ENCODE assay signal across 23 mouse cellular contexts in the genomic region with DNA sequence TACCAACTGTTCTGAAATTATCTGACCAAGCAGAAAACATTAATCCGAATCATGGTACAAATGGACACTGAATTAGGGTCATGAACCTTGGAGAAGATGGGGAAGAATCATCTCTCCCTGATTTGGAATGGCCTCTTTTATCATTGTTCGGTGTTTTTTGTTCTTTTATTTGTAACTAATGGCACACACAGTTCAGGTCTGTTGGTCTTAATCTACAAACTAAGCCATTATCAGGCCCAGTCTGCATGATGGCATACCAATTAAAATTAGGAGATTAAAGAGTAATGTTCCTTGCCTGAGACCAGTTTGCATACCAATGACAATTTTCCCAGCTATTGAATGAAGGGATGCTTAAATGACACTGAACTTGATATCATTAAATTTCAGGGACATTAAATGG.
DNase-seq lines count a peak whose midpoint lies in the region; ATAC-seq and TF ChIP-seq lines count a peak whose summit lies in the region.
"Had no signal": no experiment of that assay in that cellular context is flagged by ENCODE, and none has a peak within 500 bp of the region (broad histone marks: within the 10 kb centered on the region; RNA-seq: fewer than 3 reads in every experiment).

No protein-coding gene starts in this region.

- no peak overlapping the region for H3K4me2 ChIP-seq in forebrain, embryonic 11.5 days (ENCODE audit: low read depth, low read length, severe bottlenecking)
- no peak overlapping the region for H3K4me2 ChIP-seq in forebrain, embryonic 15.5 days (replicated peaks)
- no peak overlapping the region for H3K4me2 ChIP-seq in hindbrain, embryonic 12.5 days (replicated peaks)
- H3K4me2 ChIP-seq in hindbrain, postnatal 0 days (ENCODE audit: low read depth, low read length): no peak overlapping the region
- no peak overlapping the region for H3K4me2 ChIP-seq in midbrain, embryonic 14.5 days (ENCODE audit: low read length)
- H3K4me2 ChIP-seq: embryonic facial prominence, embryonic 12.5 days had no signal

- H3K27ac ChIP-seq in forebrain, embryonic 11.5 days (ENCODE audit: low read depth, low read length): no peak overlapping the region
- H3K27ac ChIP-seq in forebrain, embryonic 15.5 days (replicated peaks): no peak overlapping the region
- no peak overlapping the region for H3K27ac ChIP-seq in hindbrain, embryonic 12.5 days
- H3K27ac ChIP-seq in hindbrain, postnatal 0 days: no peak overlapping the region
- no peak overlapping the region for H3K27ac ChIP-seq in midbrain, embryonic 14.5 days (replicated peaks; ENCODE audit: low read depth, low read length)
- H3K27ac ChIP-seq: embryonic facial prominence, embryonic 10.5 days; embryonic facial prominence, embryonic 12.5 days had no signal

- 71% methylated on average over 2 of the region's 2 CpGs for WGBS in forebrain, embryonic 11.5 days
- 44% methylated on average over 2 of the region's 2 CpGs for WGBS in forebrain, embryonic 15.5 days
- 73% methylated on average over 2 of the region's 2 CpGs for WGBS in hindbrain, embryonic 12.5 days
- WGBS in hindbrain, postnatal 0 days: 81% methylated on average over 2 of the region's 2 CpGs
- 75% methylated on average over 2 of the region's 2 CpGs for WGBS in midbrain, embryonic 14.5 days

- H3K9me3 ChIP-seq in forebrain, embryonic 11.5 days (ENCODE audit: control insufficient read depth, low read length): no peaks in the 10 kb centered on the region
- H3K9me3 ChIP-seq in forebrain, embryonic 15.5 days: no peaks in the 10 kb centered on the region
- no peaks in the 10 kb centered on the region for H3K9me3 ChIP-seq in hindbrain, embryonic 12.5 days (replicated peaks)
- H3K9me3 ChIP-seq in hindbrain, postnatal 0 days (ENCODE audit: low read length): 0 out of 2 replicates have a peak, but pooled peaks cover 3% of the 10 kb centered on the region
- no peaks in the 10 kb centered on the region; the same call in 1 of the 2 replicates for H3K9me3 ChIP-seq in midbrain, embryonic 14.5 days (ENCODE audit: control insufficient read depth, low read length)
- H3K9me3 ChIP-seq: embryonic facial prominence, embryonic 10.5 days; embryonic facial prominence, embryonic 12.5 days; G1E had no signal

- no peak for TF ChIP-seq CTCF in hindbrain, postnatal 0 days (IDR thresholded peaks at IDR 0.05; ENCODE audit: low read depth)

- H3K4me1 ChIP-seq in forebrain, embryonic 11.5 days (replicated peaks; ENCODE audit: control insufficient read depth, insufficient read depth, low read length): no peaks in the 10 kb centered on the region
- H3K4me1 ChIP-seq in forebrain, embryonic 15.5 days: no peaks in the 10 kb centered on the region
- H3K4me1 ChIP-seq in hindbrain, embryonic 12.5 days: no peaks in the 10 kb centered on the region
- no peaks in the 10 kb centered on the region for H3K4me1 ChIP-seq in hindbrain, postnatal 0 days (ENCODE audit: insufficient read depth, low read length)
- no peaks in the 10 kb centered on the region for H3K4me1 ChIP-seq in midbrain, embryonic 14.5 days (ENCODE audit: control insufficient read depth, insufficient read depth, low read length)
- H3K4me1 ChIP-seq: embryonic facial prominence, embryonic 10.5 days; embryonic facial prominence, embryonic 12.5 days had no signal

- no peaks in the 10 kb centered on the region for H3K27me3 ChIP-seq in forebrain, embryonic 11.5 days (ENCODE audit: control insufficient read depth, insufficient read depth, low read length)
- no peaks in the 10 kb centered on the region for H3K27me3 ChIP-seq in forebrain, embryonic 15.5 days
- H3K27me3 ChIP-seq in hindbrain, embryonic 12.5 days: no peaks in the 10 kb centered on the region
- no peaks in the 10 kb centered on the region for H3K27me3 ChIP-seq in hindbrain, postnatal 0 days (ENCODE audit: insufficient read depth, low read length)
- no peaks in the 10 kb centered on the region for H3K27me3 ChIP-seq in midbrain, embryonic 14.5 days (ENCODE audit: control insufficient read depth, insufficient read depth, low read length)
- H3K27me3 ChIP-seq: CH12.LX; embryonic facial prominence, embryonic 12.5 days had no signal

- no peak overlapping the region for H3K9ac ChIP-seq in forebrain, embryonic 11.5 days (ENCODE audit: low read length)
- H3K9ac ChIP-seq in forebrain, embryonic 15.5 days (replicated peaks): no peak overlapping the region
- no peak overlapping the region for H3K9ac ChIP-seq in hindbrain, embryonic 12.5 days
- H3K9ac ChIP-seq in hindbrain, postnatal 0 days (replicated peaks; ENCODE audit: low read length): no peak overlapping the region
- no peak overlapping the region for H3K9ac ChIP-seq in midbrain, embryonic 14.5 days (replicated peaks; ENCODE audit: low read length)
- H3K9ac ChIP-seq: embryonic facial prominence, embryonic 12.5 days; forebrain, postnatal 0 days had no signal

- H3K4me3 ChIP-seq in forebrain, embryonic 11.5 days (ENCODE audit: low read depth, low read length): no peak overlapping the region
- H3K4me3 ChIP-seq in forebrain, embryonic 15.5 days: no peak overlapping the region
- no peak overlapping the region for H3K4me3 ChIP-seq in hindbrain, embryonic 12.5 days
- H3K4me3 ChIP-seq in hindbrain, postnatal 0 days (ENCODE audit: low read length): no peak overlapping the region
- no peak overlapping the region for H3K4me3 ChIP-seq in midbrain, embryonic 14.5 days (replicated peaks; ENCODE audit: low read depth, low read length)
- H3K4me3 ChIP-seq: embryonic facial prominence, embryonic 10.5 days; embryonic facial prominence, embryonic 12.5 days had no signal

- peak; percentile 51; the same call in 1 of the 2 replicates for ATAC-seq in forebrain, embryonic 11.5 days (replicated peaks; ENCODE audit: low FRiP score)
- no peak for ATAC-seq in forebrain, embryonic 15.5 days (replicated peaks)
- ATAC-seq in hindbrain, embryonic 12.5 days (ENCODE audit: low FRiP score): peak; percentile 40; the same call in 1 of the 2 replicates
- no peak for ATAC-seq in hindbrain, postnatal 0 days
- ATAC-seq in midbrain, embryonic 14.5 days (ENCODE audit: low FRiP score, low TSS enrichment): no peak
- ATAC-seq: CD4-positive, CD25-positive, alpha-beta regulatory T cell, adult 4 months; forebrain, embryonic 14.5 days; forebrain, postnatal 0 days had no signal

- H3K36me3 ChIP-seq in forebrain, embryonic 11.5 days (ENCODE audit: control insufficient read depth, insufficient read depth, low read length): no peaks in the 10 kb centered on the region
- no peaks in the 10 kb centered on the region for H3K36me3 ChIP-seq in forebrain, embryonic 15.5 days
- no peaks in the 10 kb centered on the region for H3K36me3 ChIP-seq in hindbrain, embryonic 12.5 days
- H3K36me3 ChIP-seq in hindbrain, postnatal 0 days (ENCODE audit: insufficient read depth, low read length): no peaks in the 10 kb centered on the region
- no peaks in the 10 kb centered on the region for H3K36me3 ChIP-seq in midbrain, embryonic 14.5 days (ENCODE audit: control insufficient read depth, insufficient read depth, low read length)
- H3K36me3 ChIP-seq: embryonic facial prominence, embryonic 10.5 days; embryonic facial prominence, embryonic 12.5 days; G1E had no signal

- no peak for DNase-seq in forebrain, embryonic 11.5 days (ENCODE audit: low spot score)
- no peak for DNase-seq in hindbrain, postnatal 0 days (ENCODE audit: low spot score)
- peak; percentile 19 for DNase-seq in retina, postnatal 1 day
- DNase-seq in retina, embryonic 14.5 days (ENCODE audit: low spot score): no peak
- DNase-seq in midbrain, embryonic 14.5 days: no peak
- DNase-seq: adrenal gland, adult 2 months; adrenal gland, postnatal 10 days; adrenal gland, postnatal 25 days; B cell, adult 2 months; cerebellum, adult 11-12 months; cerebellum, adult 2 months; cerebellum, adult 9-10 months; cerebellum, postnatal 10 days; cerebellum, postnatal 25 days; forebrain, postnatal 0 days had no signal

Comparison
In these comparisons a context has a peak if more than half of its experiments do, and no peak if none do; other contexts are left out.
1. ATAC-seq: peak in forebrain, embryonic 11.5 days (single experiment) and hindbrain, embryonic 12.5 days (single experiment); none in forebrain, embryonic 15.5 days (single experiment), hindbrain, postnatal 0 days (single experiment) and midbrain, embryonic 14.5 days (single experiment).